Mouse (Mus musculus): ENCODE results near the gene Smad1. TPM values are rescaled to one million over a fixed set of nuclear protein-coding genes. Genes with fewer than 3 reads are reported as not detected.

The Smad1 gene
- total and polyA plus RNA-seq, 3 experiments: 1.5 to 2.9 (median 2.1) TPM

- Histone ChIP-seq H3K4me1 (ENCODE audit: insufficient read depth, low read depth, low read length) (no peaks in the 10 kb centered on the region), H3K36me3 (replicated peaks) (no peaks in the 10 kb centered on the region), H3K27me3 (ENCODE audit: insufficient read depth, low read length) (peaks cover 49% of the 10 kb centered on the region), H3K9me3 (replicated peaks) (no peaks in the 10 kb centered on the region), H3K4me3 (ENCODE audit: low read depth, low read length) (no peak overlapping the region)
- no peak for DNase-seq (ENCODE audit: low spot score)
- no peak for ATAC-seq (ENCODE audit: extremely low read depth, insufficient number of reproducible peaks, low FRiP score, poor library complexity, severe bottlenecking)
- TF ChIP-seq CTCF (IDR thresholded peaks at IDR 0.05; ENCODE audit: low read depth, low read length): no peak
- TF ChIP-seq POLR2AphosphoS5 (IDR thresholded peaks at IDR 0.05; ENCODE audit: insufficient replicate concordance, low read depth, low read length): no peak
- no peak for TF ChIP-seq GATA1 (IDR thresholded peaks at IDR 0.05; ENCODE audit: borderline replicate concordance, low read length)
- TF ChIP-seq TAL1 (conservative IDR thresholded peaks at IDR 0.05; ENCODE audit: low read depth, low read length): no peak
- TF ChIP-seq GATA2 (IDR thresholded peaks at IDR 0.05; ENCODE audit: borderline replicate concordance, low read depth, low read length): no peak
Observed at GRCm38 (mm10) chr8:79329735-79330134, 69.6 kb downstream of the Smad1 start.

- H3K9me3 ChIP-seq (replicated peaks): no peaks in the 10 kb centered on the region
- DNase-seq (ENCODE audit: low spot score) (no peak), ATAC-seq (ENCODE audit: extremely low read depth, insufficient number of reproducible peaks, low FRiP score, poor library complexity, severe bottlenecking) (no peak)
- no peak overlapping the region for H3K4me3 ChIP-seq (ENCODE audit: low read depth, low read length)
- no peaks in the 10 kb centered on the region for H3K36me3 ChIP-seq (replicated peaks)
- TF ChIP-seq POLR2AphosphoS5 (IDR thresholded peaks at IDR 0.05; ENCODE audit: insufficient replicate concordance, low read depth, low read length): no peak
- no peak for TF ChIP-seq GATA2 (IDR thresholded peaks at IDR 0.05; ENCODE audit: borderline replicate concordance, low read depth, low read length)
- TF ChIP-seq TAL1 (conservative IDR thresholded peaks at IDR 0.05; ENCODE audit: low read depth, low read length): no peak
- TF ChIP-seq GATA1 (IDR thresholded peaks at IDR 0.05; ENCODE audit: borderline replicate concordance, low read length): no peak
- no peak for TF ChIP-seq CTCF (IDR thresholded peaks at IDR 0.05; ENCODE audit: low read depth, low read length)
- H3K4me1 ChIP-seq (ENCODE audit: insufficient read depth, low read depth, low read length): no peaks in the 10 kb centered on the region
- H3K27me3 ChIP-seq (ENCODE audit: insufficient read depth, low read length): peaks cover 48% of the 10 kb centered on the region
Observed at GRCm38 (mm10) chr8:79329182-79329581, 70.1 kb downstream of the Smad1 start.

DNA sequence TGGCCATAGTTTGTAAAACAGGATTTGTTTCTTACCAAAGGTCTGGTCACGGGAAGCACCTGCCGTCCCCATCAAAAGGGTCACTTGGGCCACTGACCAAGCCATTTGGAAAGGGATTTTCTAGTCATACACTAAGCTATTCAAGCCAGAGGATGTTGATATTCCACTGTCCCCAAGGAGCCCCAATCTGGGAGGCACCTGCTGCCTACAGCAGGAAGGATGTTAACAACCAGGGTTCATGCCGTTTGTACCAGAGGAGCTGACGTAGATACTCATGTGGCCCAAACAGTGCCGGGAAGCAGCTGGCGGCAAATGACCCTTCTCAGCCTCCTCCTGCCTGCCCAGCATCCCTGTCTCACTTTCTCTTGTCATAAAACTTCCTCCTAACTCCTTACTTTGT, 73.8 kb downstream of the Smad1 start:
- no peak overlapping the region for H3K4me3 ChIP-seq (ENCODE audit: low read depth, low read length)
- no peak for TF ChIP-seq CTCF (IDR thresholded peaks at IDR 0.05; ENCODE audit: low read depth, low read length)
- no peak for TF ChIP-seq POLR2AphosphoS5 (IDR thresholded peaks at IDR 0.05; ENCODE audit: insufficient replicate concordance, low read depth, low read length)
- no peak for TF ChIP-seq GATA2 (IDR thresholded peaks at IDR 0.05; ENCODE audit: borderline replicate concordance, low read depth, low read length)
- no peak for TF ChIP-seq TAL1 (conservative IDR thresholded peaks at IDR 0.05; ENCODE audit: low read depth, low read length)
- TF ChIP-seq GATA1 (IDR thresholded peaks at IDR 0.05; ENCODE audit: borderline replicate concordance, low read length): no peak
- DNase-seq (ENCODE audit: low spot score): no peak
- H3K9me3 ChIP-seq (replicated peaks): no peaks in the 10 kb centered on the region
- ATAC-seq (ENCODE audit: extremely low read depth, insufficient number of reproducible peaks, low FRiP score, poor library complexity, severe bottlenecking): no peak
- peaks cover 25% of the 10 kb centered on the region for H3K27me3 ChIP-seq (ENCODE audit: insufficient read depth, low read length)
- H3K36me3 ChIP-seq (replicated peaks): no peaks in the 10 kb centered on the region
- no peaks in the 10 kb centered on the region for H3K4me1 ChIP-seq (ENCODE audit: insufficient read depth, low read depth, low read length)

GRCm38 (mm10) chr8:79324928-79325327, 74.4 kb downstream of the Smad1 start:
- H3K27me3 ChIP-seq (ENCODE audit: insufficient read depth, low read length): peaks cover 25% of the 10 kb centered on the region
- ATAC-seq (ENCODE audit: extremely low read depth, insufficient number of reproducible peaks, low FRiP score, poor library complexity, severe bottlenecking): no peak
- no peak for TF ChIP-seq POLR2AphosphoS5 (IDR thresholded peaks at IDR 0.05; ENCODE audit: insufficient replicate concordance, low read depth, low read length)
- TF ChIP-seq CTCF (IDR thresholded peaks at IDR 0.05; ENCODE audit: low read depth, low read length): no peak
- no peak for TF ChIP-seq GATA1 (IDR thresholded peaks at IDR 0.05; ENCODE audit: borderline replicate concordance, low read length)
- TF ChIP-seq TAL1 (conservative IDR thresholded peaks at IDR 0.05; ENCODE audit: low read depth, low read length): no peak
- TF ChIP-seq GATA2 (IDR thresholded peaks at IDR 0.05; ENCODE audit: borderline replicate concordance, low read depth, low read length): no peak
- no peaks in the 10 kb centered on the region for H3K4me1 ChIP-seq (ENCODE audit: insufficient read depth, low read depth, low read length)
- H3K9me3 ChIP-seq (replicated peaks): no peaks in the 10 kb centered on the region
- no peak overlapping the region for H3K4me3 ChIP-seq (ENCODE audit: low read depth, low read length)
- H3K36me3 ChIP-seq (replicated peaks): no peaks in the 10 kb centered on the region
- no peak for DNase-seq (ENCODE audit: low spot score)

DNA sequence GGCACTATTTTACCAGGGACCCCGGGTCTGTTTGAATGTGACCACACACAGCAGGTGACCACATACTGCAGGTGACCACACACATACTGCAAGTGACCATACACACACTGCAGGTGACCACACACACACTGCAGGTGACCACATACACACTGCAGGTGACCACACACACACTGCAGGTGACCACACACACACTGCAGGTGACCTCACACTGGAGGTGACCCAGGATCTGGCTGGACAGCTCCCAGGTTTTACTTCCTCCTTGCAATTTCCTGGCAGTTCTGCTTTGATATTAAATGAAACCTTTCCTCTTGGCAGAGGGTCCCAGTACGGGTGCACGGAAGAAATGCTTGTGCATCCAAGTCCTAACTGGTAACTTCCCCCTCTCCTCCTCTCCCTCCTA, 75.3 kb downstream of the Smad1 start:
- Histone ChIP-seq H3K4me1 (ENCODE audit: insufficient read depth, low read depth, low read length) (no peaks in the 10 kb centered on the region), H3K27me3 (ENCODE audit: insufficient read depth, low read length) (peaks cover 20% of the 10 kb centered on the region), H3K9me3 (replicated peaks) (no peaks in the 10 kb centered on the region), H3K4me3 (ENCODE audit: low read depth, low read length) (no peak overlapping the region), H3K36me3 (replicated peaks) (no peaks in the 10 kb centered on the region)
- no peak for TF ChIP-seq POLR2AphosphoS5 (IDR thresholded peaks at IDR 0.05; ENCODE audit: insufficient replicate concordance, low read depth, low read length)
- TF ChIP-seq TAL1 (conservative IDR thresholded peaks at IDR 0.05; ENCODE audit: low read depth, low read length): no peak
- TF ChIP-seq GATA1 (IDR thresholded peaks at IDR 0.05; ENCODE audit: borderline replicate concordance, low read length): no peak
- TF ChIP-seq GATA2 (IDR thresholded peaks at IDR 0.05; ENCODE audit: borderline replicate concordance, low read depth, low read length): no peak
- no peak for TF ChIP-seq CTCF (IDR thresholded peaks at IDR 0.05; ENCODE audit: low read depth, low read length)
- no peak for ATAC-seq (ENCODE audit: extremely low read depth, insufficient number of reproducible peaks, low FRiP score, poor library complexity, severe bottlenecking)
- no peak for DNase-seq (ENCODE audit: low spot score)

GRCm38 (mm10) chr8:79323121-79323520, 76.2 kb downstream of the Smad1 start:
- H3K4me3 ChIP-seq (ENCODE audit: low read depth, low read length): no peak overlapping the region
- DNase-seq (ENCODE audit: low spot score) (no peak), ATAC-seq (ENCODE audit: extremely low read depth, insufficient number of reproducible peaks, low FRiP score, poor library complexity, severe bottlenecking) (no peak)
- no peaks in the 10 kb centered on the region for H3K9me3 ChIP-seq (replicated peaks)
- H3K36me3 ChIP-seq (replicated peaks): no peaks in the 10 kb centered on the region
- H3K4me1 ChIP-seq (ENCODE audit: insufficient read depth, low read depth, low read length): no peaks in the 10 kb centered on the region
- H3K27me3 ChIP-seq (ENCODE audit: insufficient read depth, low read length): peaks cover 17% of the 10 kb centered on the region
- no peak for TF ChIP-seq POLR2AphosphoS5 (IDR thresholded peaks at IDR 0.05; ENCODE audit: insufficient replicate concordance, low read depth, low read length)
- TF ChIP-seq TAL1 (conservative IDR thresholded peaks at IDR 0.05; ENCODE audit: low read depth, low read length): no peak
